Mouse (Mus musculus) limb, embryonic 14.5 days (tissue): ENCODE results near the gene Ropn1l. TPM values are rescaled to one million over a fixed set of nuclear protein-coding genes. Genes with fewer than 3 reads are reported as not detected.

Experiments used
- ATAC-seq: fragments of 200-750 bp; cut with Nextera tagmentation; 2 replicates; pipeline ENCODE4 v1.8.0; 2017; ENCODE audit warnings: low read depth, moderate number of reproducible peaks, moderate TSS enrichment; ENCODE audit not compliant: low FRiP score
- DNase-seq: peaks from one replicate; pipeline ENCODE4 v3.0.0-alpha.2; 2015; ENCODE audit warnings: low spot score
- H3K27ac ChIP-seq: fragments of 300-500 bp; sonication (generic); replicated peaks from 2 replicates; pipeline ENCODE4 v1.5.1; 2014; ENCODE audit warnings: low read depth, mild to moderate bottlenecking, low read length, moderate library complexity, mixed read lengths
- H3K27me3 ChIP-seq: fragments of 300-500 bp; sonication (generic); 2 replicates; pipeline ENCODE4 v1.6.1; 2014; ENCODE audit warnings: low read length, mixed read lengths; ENCODE audit not compliant: control insufficient read depth, insufficient read depth
- H3K36me3 ChIP-seq: fragments of 300-500 bp; sonication (generic); 2 replicates; pipeline ENCODE4 v1.6.1; 2014; ENCODE audit warnings: mild to moderate bottlenecking, low read length, moderate library complexity, mixed read lengths; ENCODE audit not compliant: control insufficient read depth, insufficient read depth
- H3K4me1 ChIP-seq: fragments of 300-500 bp; sonication (generic); 2 replicates; pipeline ENCODE4 v1.6.1; 2014; ENCODE audit warnings: antibody characterized with exemption, low read length, mixed read lengths; ENCODE audit not compliant: control insufficient read depth, insufficient read depth
- H3K4me2 ChIP-seq: fragments of 300-500 bp; sonication (generic); replicated peaks from 2 replicates; pipeline ENCODE4 v1.6.1; 2014; ENCODE audit warnings: low read depth, mild to moderate bottlenecking, low read length, moderate library complexity; ENCODE audit not compliant: severe bottlenecking
- H3K4me3 ChIP-seq: fragments of 300-500 bp; sonication (generic); replicated peaks from 2 replicates; pipeline ENCODE4 v1.5.1; 2014; ENCODE audit warnings: low read length
- H3K9ac ChIP-seq: fragments of 300-500 bp; sonication (generic); 2 replicates; pipeline ENCODE4 v1.6.1; 2014; ENCODE audit warnings: mild to moderate bottlenecking, low read depth, low read length, moderate library complexity; ENCODE audit not compliant: severe bottlenecking
- H3K9me3 ChIP-seq: fragments of 300-500 bp; sonication (generic); 2 replicates; pipeline ENCODE4 v1.6.1; 2016; ENCODE audit warnings: low read length; ENCODE audit not compliant: control insufficient read depth
- POLR2A ChIP-seq: fragments of 200-500 bp; IDR thresholded peaks from 2 replicates; pipeline ENCODE4 v1.8.0; 2012; ENCODE audit warnings: inconsistent platforms, mild to moderate bottlenecking, moderate library complexity, borderline replicate concordance; ENCODE audit not compliant: insufficient read depth, insufficient read length; ENCODE audit errors: extremely low read depth
- WGBS: fragments of 180-500 bp; shearing (Covaris S2); extraction: QIAGEN DNeasy Blood & Tissue Kit; methylation state at CpG from one replicate; pipeline ENCODE4 v1.1.7; 2014; 5-methylcytosine and 5-hydroxymethylcytosine counted together
- polyA plus RNA-seq, 2 experiments: library from polyadenylated mRNA; depleted of rRNA in 1 of 2; stranded (reverse) in 1 of 2; unstranded in 1 of 2; fragments of >200 nt; fragmentation: Nextera tagmentation in 1 of 2; extraction: Ambion mirVana in 1 of 2; gene quantifications; 2 replicates each; pipeline versions ENCODE4 v1.2.1 to v1.2.3; 2012 to 2014

The Ropn1l gene
- polyA plus RNA-seq, 2 experiments: 1.2 to 1.7 TPM

GRCm38 (mm10) chr15:31442698-31443097, 10.8 kb downstream of the Ropn1l start:
- Histone ChIP-seq H3K27me3 (no peaks in the 10 kb centered on the region), H3K27ac (no peak overlapping the region), H3K4me1 (no peaks in the 10 kb centered on the region), H3K9me3 (no peaks in the 10 kb centered on the region), H3K4me2 (no peak overlapping the region), H3K36me3 (no peaks in the 10 kb centered on the region), H3K4me3 (no peak overlapping the region), H3K9ac (no peak overlapping the region)
- ATAC-seq (no peak), DNase-seq (no peak)
- TF ChIP-seq POLR2A: no peak
- 90% methylated on average over 4 of the region's 4 CpGs for WGBS

GRCm38 (mm10) chr15:31441996-31442395, 11.5 kb downstream of the Ropn1l start:
- ATAC-seq (no peak), DNase-seq (no peak)
- Histone ChIP-seq H3K4me2 (no peak overlapping the region), H3K4me3 (no peak overlapping the region), H3K36me3 (no peaks in the 10 kb centered on the region), H3K9me3 (no peaks in the 10 kb centered on the region), H3K27ac (no peak overlapping the region), H3K9ac (no peak overlapping the region), H3K4me1 (no peaks in the 10 kb centered on the region), H3K27me3 (no peaks in the 10 kb centered on the region)
- TF ChIP-seq POLR2A: no peak
- WGBS: 73% methylated on average over 6 of the region's 6 CpGs

- no peak for ATAC-seq
- DNase-seq: no peak
- H3K36me3 ChIP-seq: no peaks in the 10 kb centered on the region
- 95% methylated on average over 2 of the region's 2 CpGs for WGBS
- H3K27ac ChIP-seq: no peak overlapping the region
- no peak for TF ChIP-seq POLR2A
- H3K4me1 ChIP-seq: no peaks in the 10 kb centered on the region
- H3K4me2 ChIP-seq: no peak overlapping the region
- no peak overlapping the region for H3K4me3 ChIP-seq
- H3K9ac ChIP-seq: no peak overlapping the region
- H3K27me3 ChIP-seq: no peaks in the 10 kb centered on the region
- no peaks in the 10 kb centered on the region for H3K9me3 ChIP-seq
Measured at GRCm38 (mm10) chr15:31436811-31437210, 16.7 kb downstream of the Ropn1l start.

GRCm38 (mm10) chr15:31436083-31436482, 17.5 kb downstream of the Ropn1l start:
- TF ChIP-seq POLR2A: no peak
- Histone ChIP-seq H3K9me3 (no peaks in the 10 kb centered on the region), H3K27me3 (no peaks in the 10 kb centered on the region), H3K4me2 (no peak overlapping the region), H3K4me1 (no peaks in the 10 kb centered on the region), H3K27ac (no peak overlapping the region), H3K9ac (no peak overlapping the region), H3K36me3 (no peaks in the 10 kb centered on the region), H3K4me3 (no peak overlapping the region)
- DNase-seq (no peak), ATAC-seq (no peak)
- WGBS: 37% methylated on average over 1 of the region's 1 CpGs

GRCm38 (mm10) chr15:31433768-31434167, 19.8 kb downstream of the Ropn1l start:
- Histone ChIP-seq H3K4me2 (no peak overlapping the region), H3K4me3 (no peak overlapping the region), H3K27ac (no peak overlapping the region), H3K9ac (no peak overlapping the region), H3K36me3 (no peaks in the 10 kb centered on the region), H3K4me1 (no peaks in the 10 kb centered on the region), H3K9me3 (no peaks in the 10 kb centered on the region), H3K27me3 (no peaks in the 10 kb centered on the region)
- 45% methylated on average over 7 of the region's 7 CpGs for WGBS
- TF ChIP-seq POLR2A: no peak
- DNase-seq (no peak), ATAC-seq (no peak)

- no peaks in the 10 kb centered on the region for H3K36me3 ChIP-seq
- WGBS: 87% methylated on average over 8 of the region's 8 CpGs
- H3K9me3 ChIP-seq: no peaks in the 10 kb centered on the region
- no peak overlapping the region for H3K4me2 ChIP-seq
- H3K9ac ChIP-seq: no peak overlapping the region
- no peak for ATAC-seq
- no peaks in the 10 kb centered on the region for H3K4me1 ChIP-seq
- H3K4me3 ChIP-seq: no peak overlapping the region
- TF ChIP-seq POLR2A: no peak
- no peak for DNase-seq
- H3K27ac ChIP-seq: no peak overlapping the region
- H3K27me3 ChIP-seq: no peaks in the 10 kb centered on the region
Measured at GRCm38 (mm10) chr15:31431847-31432246, 21.7 kb downstream of the Ropn1l start.
